Mouse (Mus musculus) neural tube, embryonic 12.5 days (tissue): ENCODE data around the gene Dnaaf3. TPM values are rescaled to one million over a fixed set of nuclear protein-coding genes. Genes with fewer than 3 reads are reported as not detected.
"Not testable (repeated sequence)": the region's sequence is repeated elsewhere in the genome, so short reads cannot be mapped to it uniquely, and the experiment has no call there.

Experiments
- ATAC-seq: fragments of 200-750 bp; cut with Nextera tagmentation; 2 replicates; pipeline ENCODE4 v1.8.0; 2017; ENCODE audit warnings: low read depth, mild to moderate bottlenecking, moderate TSS enrichment, moderate library complexity; ENCODE audit not compliant: low FRiP score
- H3K27ac ChIP-seq: fragments of 300-500 bp; sonication (generic); 2 replicates; pipeline ENCODE4 v1.5.1; 2016
- H3K27me3 ChIP-seq: fragments of 300-500 bp; sonication (generic); replicated peaks from 2 replicates; pipeline ENCODE4 v1.6.1; 2016; ENCODE audit warnings: mild to moderate bottlenecking
- H3K36me3 ChIP-seq: fragments of 300-500 bp; sonication (generic); 2 replicates; pipeline ENCODE4 v1.6.1; 2016; ENCODE audit warnings: mild to moderate bottlenecking
- H3K4me1 ChIP-seq: fragments of 300-500 bp; sonication (generic); 2 replicates; pipeline ENCODE4 v1.6.1; 2016
- H3K4me2 ChIP-seq: fragments of 300-500 bp; sonication (generic); replicated peaks from 2 replicates; pipeline ENCODE4 v1.6.1; 2016; ENCODE audit warnings: mild to moderate bottlenecking
- H3K4me3 ChIP-seq: fragments of 300-500 bp; sonication (generic); 2 replicates; pipeline ENCODE4 v1.5.1; 2016
- H3K9ac ChIP-seq: fragments of 300-500 bp; sonication (generic); 2 replicates; pipeline ENCODE4 v1.6.1; 2016; ENCODE audit warnings: mild to moderate bottlenecking
- H3K9me3 ChIP-seq: fragments of 300-500 bp; sonication (generic); 2 replicates; pipeline ENCODE4 v1.6.1; 2016; ENCODE audit warnings: mild to moderate bottlenecking
- WGBS: fragments of 180-500 bp; shearing (Covaris S2); methylation state at CpG from one replicate; pipeline ENCODE4 v1.1.7; 2016; 5-methylcytosine and 5-hydroxymethylcytosine counted together
- polyA plus RNA-seq: library from polyadenylated mRNA; unstranded; fragments of >200 nt; fragmentation: Nextera tagmentation; extraction: Ambion mirVana; gene quantifications from 2 replicates; pipeline ENCODE4 v1.2.1, GENCODE M21; 2016

Gene Dnaaf3
- polyA plus RNA-seq, 1 experiment from 2014 or later = 1.7 TPM

GRCm38 (mm10) chr7:4539019-4539418 lies 6.8 kb upstream of the Dnaaf3 start:
- Histone ChIP-seq H3K4me2 (no peak overlapping the region), H3K9me3 (no peaks in the 10 kb centered on the region), H3K9ac (no peak overlapping the region), H3K36me3 (peaks cover 10% of the 10 kb centered on the region), H3K27me3 (no peaks in the 10 kb centered on the region), H3K4me3 (no peak overlapping the region), H3K27ac (no peak overlapping the region), H3K4me1 (no peaks in the 10 kb centered on the region)
- 86% methylated on average over 2 of the region's 2 CpGs for WGBS
- ATAC-seq = no peak

- 0 out of 2 replicates have a peak, but pooled peaks cover under 1% of the 10 kb centered on the region for H3K27me3 ChIP-seq
- no peak overlapping the region for H3K4me2 ChIP-seq
- no peak overlapping the region for H3K27ac ChIP-seq
- WGBS = 58% methylated on average over 4 of the region's 4 CpGs
- ATAC-seq = no peak
- peaks cover 6% of the 10 kb centered on the region for H3K36me3 ChIP-seq
- no peak overlapping the region for H3K4me3 ChIP-seq
- no peak overlapping the region for H3K9ac ChIP-seq
- no peaks in the 10 kb centered on the region for H3K9me3 ChIP-seq
- H3K4me1 ChIP-seq = 0 out of 2 replicates have a peak, but pooled peaks cover 1% of the 10 kb centered on the region
Observed at GRCm38 (mm10) chr7:4537181-4537580, 4.9 kb upstream of the Dnaaf3 start.

GRCm38 (mm10) chr7:4536369-4536768 lies 4.1 kb upstream of the Dnaaf3 start:
- WGBS = 86% methylated on average over 4 of the region's 4 CpGs
- Histone ChIP-seq H3K4me2 (no peak overlapping the region), H3K4me1 (peaks cover 5% of the 10 kb centered on the region; the same call in 1 of the 2 replicates), H3K9me3 (no peaks in the 10 kb centered on the region), H3K4me3 (no peak overlapping the region), H3K36me3 (peaks cover 6% of the 10 kb centered on the region; the same call in 1 of the 2 replicates), H3K27ac (no peak overlapping the region), H3K27me3 (0 out of 2 replicates have a peak, but pooled peaks cover 9% of the 10 kb centered on the region), H3K9ac (no peak overlapping the region)
- no peak for ATAC-seq

GRCm38 (mm10) chr7:4530166-4530565 lies 2.1 kb downstream of the Dnaaf3 start:
- not testable (repeated sequence) for H3K9me3 ChIP-seq, H3K4me3 ChIP-seq, ATAC-seq, H3K4me2 ChIP-seq, H3K36me3 ChIP-seq, H3K27ac ChIP-seq, H3K9ac ChIP-seq
- WGBS = 47% methylated on average over 8 of the region's 8 CpGs
- Histone ChIP-seq H3K27me3 (peaks cover 19% of the 10 kb centered on the region; the same call in 1 of the 2 replicates), H3K4me1 (peaks cover 10% of the 10 kb centered on the region)

- no peak overlapping the region for H3K4me3 ChIP-seq
- no peaks in the 10 kb centered on the region for H3K36me3 ChIP-seq
- WGBS = 56% methylated on average over 18 of the region's 18 CpGs
- H3K27me3 ChIP-seq = peaks cover 19% of the 10 kb centered on the region; the same call in 1 of the 2 replicates
- H3K9ac ChIP-seq = no peak overlapping the region
- no peak for ATAC-seq
- H3K4me1 ChIP-seq = peaks cover 10% of the 10 kb centered on the region
- H3K4me2 ChIP-seq = peak overlapping the region; percentile 58
- H3K27ac ChIP-seq = no peak overlapping the region
- H3K9me3 ChIP-seq = no peaks in the 10 kb centered on the region
Observed at GRCm38 (mm10) chr7:4527302-4527689, 5.0 kb downstream of the Dnaaf3 start.

GRCm38 (mm10) chr7:4526341-4527301 lies 5.6 kb downstream of the Dnaaf3 start:
- Histone ChIP-seq H3K4me1 (peaks cover 6% of the 10 kb centered on the region), H3K9ac (peak overlapping the region; percentile 30; the same call in 1 of the 2 replicates), H3K36me3 (no peaks in the 10 kb centered on the region), H3K27me3 (peaks cover 18% of the 10 kb centered on the region), H3K4me2 (peak overlapping the region; percentile 58), H3K27ac (no peak overlapping the region), H3K4me3 (peak overlapping the region; percentile 18), H3K9me3 (no peaks in the 10 kb centered on the region)
- 28% methylated on average over 40 of the region's 40 CpGs for WGBS
- ATAC-seq = peak; percentile 90

- H3K4me1 ChIP-seq, H3K4me2 ChIP-seq, H3K36me3 ChIP-seq, H3K27ac ChIP-seq, H3K4me3 ChIP-seq, H3K9me3 ChIP-seq, ATAC-seq, H3K9ac ChIP-seq: not testable (repeated sequence)
- WGBS = 74% methylated on average over 15 of the region's 15 CpGs
- H3K27me3 ChIP-seq = peaks cover 24% of the 10 kb centered on the region
Observed at GRCm38 (mm10) chr7:4524212-4524922, 7.9 kb downstream of the Dnaaf3 start, which contains the start of gene Tnni3. Gene Tnni3 (minus strand): TSS chr7:4524229.

GRCm38 (mm10) chr7:4523205-4524130 lies 8.8 kb downstream of the Dnaaf3 start:
- ATAC-seq = no peak
- no peak overlapping the region for H3K4me2 ChIP-seq
- H3K36me3 ChIP-seq = no peaks in the 10 kb centered on the region
- H3K4me3 ChIP-seq = no peak overlapping the region
- 91% methylated on average over 33 of the region's 33 CpGs for WGBS
- H3K9me3 ChIP-seq = no peaks in the 10 kb centered on the region
- no peak overlapping the region for H3K9ac ChIP-seq
- H3K4me1 ChIP-seq = peaks cover 6% of the 10 kb centered on the region
- peaks cover 24% of the 10 kb centered on the region for H3K27me3 ChIP-seq
- H3K27ac ChIP-seq = no peak overlapping the region

- WGBS = 85% methylated on average over 6 of the region's 6 CpGs
- Histone ChIP-seq H3K4me1 (peaks cover 6% of the 10 kb centered on the region), H3K9me3 (no peaks in the 10 kb centered on the region), H3K27ac (no peak overlapping the region), H3K9ac (no peak overlapping the region), H3K27me3 (peaks cover 18% of the 10 kb centered on the region), H3K4me2 (no peak overlapping the region), H3K4me3 (no peak overlapping the region), H3K36me3 (no peaks in the 10 kb centered on the region)
- no peak for ATAC-seq
Observed at GRCm38 (mm10) chr7:4522292-4522691, 10.0 kb downstream of the Dnaaf3 start.

GRCm38 (mm10) chr7:4521231-4522003 lies 10.8 kb downstream of the Dnaaf3 start:
- peak overlapping the region; percentile 56 for H3K4me2 ChIP-seq
- WGBS = 29% methylated on average over 32 of the region's 32 CpGs
- ATAC-seq = no peak
- H3K36me3 ChIP-seq = no peaks in the 10 kb centered on the region
- no peak overlapping the region for H3K27ac ChIP-seq
- H3K9ac ChIP-seq = peak overlapping the region; percentile 35; the same call in 1 of the 2 replicates
- H3K9me3 ChIP-seq = no peaks in the 10 kb centered on the region
- H3K27me3 ChIP-seq = peaks cover 14% of the 10 kb centered on the region
- peaks cover 8% of the 10 kb centered on the region for H3K4me1 ChIP-seq
- H3K4me3 ChIP-seq = no peak overlapping the region

- no peak for ATAC-seq
- Histone ChIP-seq H3K4me1 (peaks cover 10% of the 10 kb centered on the region), H3K4me3 (no peak overlapping the region), H3K9ac (no peak overlapping the region), H3K4me2 (no peak overlapping the region), H3K9me3 (no peaks in the 10 kb centered on the region), H3K27ac (no peak overlapping the region), H3K36me3 (no peaks in the 10 kb centered on the region), H3K27me3 (peaks cover 14% of the 10 kb centered on the region)
- 76% methylated on average over 1 of the region's 1 CpGs for WGBS
Observed at GRCm38 (mm10) chr7:4518487-4518886, 13.8 kb downstream of the Dnaaf3 start.
